Comparison of ENCODE assay signal across 10 mouse cellular contexts in genomic region chr9:106600546-106600945, GRCm38 (mm10). TPM values are rescaled to one million over a fixed set of nuclear protein-coding genes. Genes with fewer than 3 reads are reported as not detected.
DNase-seq lines count a peak whose midpoint lies in the region; ATAC-seq lines count a peak whose summit lies in the region.
"Had no signal": no experiment of that assay in that cellular context is flagged by ENCODE, and none has a peak within 500 bp of the region (broad histone marks: within the 10 kb centered on the region; RNA-seq: fewer than 3 reads in every experiment).

No protein-coding gene starts in this region.

- ATAC-seq in heart, embryonic 12.5 days (ENCODE audit: insufficient number of reproducible peaks, low FRiP score), result no peak

- 31% methylated on average over 8 of the region's 8 CpGs for WGBS in heart, embryonic 12.5 days

- no peak overlapping the region for H3K9ac ChIP-seq in heart, embryonic 12.5 days
- H3K9ac ChIP-seq: embryonic facial prominence, embryonic 13.5 days had no signal

- peaks cover 19% of the 10 kb centered on the region for H3K27me3 ChIP-seq in heart, embryonic 12.5 days (replicated peaks)
- H3K27me3 ChIP-seq: embryonic facial prominence, embryonic 13.5 days had no signal

- no peaks in the 10 kb centered on the region for H3K36me3 ChIP-seq in heart, embryonic 12.5 days
- H3K36me3 ChIP-seq: embryonic facial prominence, embryonic 13.5 days had no signal

- H3K9me3 ChIP-seq in heart, embryonic 12.5 days (replicated peaks), result no peaks in the 10 kb centered on the region
- H3K9me3 ChIP-seq: embryonic facial prominence, embryonic 13.5 days had no signal

- peaks cover 5% of the 10 kb centered on the region for H3K4me1 ChIP-seq in heart, embryonic 12.5 days (replicated peaks)

- H3K4me3 ChIP-seq in heart, embryonic 12.5 days, result no peak overlapping the region
- H3K4me3 ChIP-seq: embryonic facial prominence, embryonic 13.5 days had no signal

- no peak overlapping the region for H3K4me2 ChIP-seq in heart, embryonic 12.5 days
- H3K4me2 ChIP-seq: embryonic facial prominence, embryonic 13.5 days had no signal

- peak; percentile 79 for DNase-seq in heart, adult 11 months
- peak; percentile 73 for DNase-seq in 416B (ENCODE audit: low read depth)
- peak; percentile 28 for DNase-seq in WW6 (ENCODE audit: low read depth, low spot score)
- DNase-seq in cerebellum, postnatal 25 days, result peak; percentile 46 to 72
- peak; percentile 40 to 46 for DNase-seq in kidney, postnatal 25 days
- DNase-seq in lung, postnatal 14 days, result peak; percentile 44
- peak; percentile 74 for DNase-seq in testis, postnatal 10 days (ENCODE audit: low spot score)

- H3K27ac ChIP-seq in heart, embryonic 12.5 days (ENCODE audit: poor library complexity, severe bottlenecking), result no peak overlapping the region
- H3K27ac ChIP-seq: embryonic facial prominence, embryonic 13.5 days had no signal

RNA-seq across cellular contexts. Expression of gene Iqcf6, which starts 25.8 kb away (rescaled TPM):
- polyA plus RNA-seq in heart, embryonic 12.5 days (2016; fragmentation: Nextera tagmentation; extraction: Ambion mirVana), result not detected in 2 replicates
- polyA plus RNA-seq: embryonic facial prominence, embryonic 13.5 days; liver, embryonic 16.5 days had no signal

RNA-seq across cellular contexts. Expression of gene Iqcf4, which starts 29.8 kb away (rescaled TPM):
- not detected in 2 replicates for polyA plus RNA-seq in heart, embryonic 12.5 days (2016; fragmentation: Nextera tagmentation; extraction: Ambion mirVana)
- polyA plus RNA-seq: embryonic facial prominence, embryonic 13.5 days; liver, embryonic 16.5 days had no signal

RNA-seq across cellular contexts. Expression of gene Iqcf3, which starts 39.1 kb away (rescaled TPM):
- not detected in 2 replicates for polyA plus RNA-seq in heart, embryonic 12.5 days (2016; fragmentation: Nextera tagmentation; extraction: Ambion mirVana)
- polyA plus RNA-seq: embryonic facial prominence, embryonic 13.5 days; liver, embryonic 16.5 days had no signal

RNA-seq across cellular contexts. Expression of gene Grm2, which starts 55.3 kb away (rescaled TPM):
- not detected in 2 replicates for polyA plus RNA-seq in heart, embryonic 12.5 days (2016; fragmentation: Nextera tagmentation; extraction: Ambion mirVana)
- polyA plus RNA-seq: liver, embryonic 16.5 days had no signal

Comparison
In these comparisons a context has a peak if more than half of its experiments do, and no peak if none do; other contexts are left out.
1. DNase-seq: peak in every context shown above with its lines; median percentile 79 in heart, adult 11 months; 74 in testis, postnatal 10 days; 73 in 416B; 59 in cerebellum, postnatal 25 days; 44 in lung, postnatal 14 days; 43 in kidney, postnatal 25 days; 28 in WW6.